Mouse (Mus musculus): ENCODE measurements around the gene Bcar3. TPM values are rescaled to one million over a fixed set of nuclear protein-coding genes. Genes with fewer than 3 reads are reported as not detected.

The Bcar3 gene
- polyA plus RNA-seq, 1 experiment from 2014 or later, result 6.8 TPM

DNA sequence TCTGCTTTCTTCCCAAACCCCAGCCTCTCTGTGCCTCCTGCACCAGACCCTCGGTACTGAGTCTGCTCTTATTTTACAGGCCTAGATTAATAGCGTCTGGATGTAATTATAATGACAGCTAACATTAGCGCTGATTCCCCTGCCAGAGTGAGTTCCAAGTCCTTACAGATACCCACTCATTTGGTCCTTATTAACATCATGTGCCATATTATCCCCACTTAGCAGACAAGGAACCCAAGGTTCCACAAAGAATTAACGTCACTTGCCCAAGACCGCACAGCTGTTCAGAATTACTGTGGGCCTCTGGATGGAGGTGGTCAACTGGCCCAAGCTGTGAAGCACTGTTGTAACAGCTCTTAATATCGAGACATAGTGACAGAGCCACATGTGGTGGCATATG lies 205.7 kb downstream of the Bcar3 start:
- Histone ChIP-seq H3K4me2 (no peak overlapping the region), H3K9me3 (replicated peaks) (no peaks in the 10 kb centered on the region), H3K9ac (no peak overlapping the region), H3K27me3 (replicated peaks) (no peaks in the 10 kb centered on the region), H3K4me3 (no peak overlapping the region), H3K27ac (no peak overlapping the region), H3K36me3 (no peaks in the 10 kb centered on the region), H3K4me1 (no peaks in the 10 kb centered on the region)
- WGBS (ENCODE audit: insufficient replicate concordance), result 79% methylated on average over 6 of the region's 6 CpGs
- ATAC-seq, result no peak

DNA sequence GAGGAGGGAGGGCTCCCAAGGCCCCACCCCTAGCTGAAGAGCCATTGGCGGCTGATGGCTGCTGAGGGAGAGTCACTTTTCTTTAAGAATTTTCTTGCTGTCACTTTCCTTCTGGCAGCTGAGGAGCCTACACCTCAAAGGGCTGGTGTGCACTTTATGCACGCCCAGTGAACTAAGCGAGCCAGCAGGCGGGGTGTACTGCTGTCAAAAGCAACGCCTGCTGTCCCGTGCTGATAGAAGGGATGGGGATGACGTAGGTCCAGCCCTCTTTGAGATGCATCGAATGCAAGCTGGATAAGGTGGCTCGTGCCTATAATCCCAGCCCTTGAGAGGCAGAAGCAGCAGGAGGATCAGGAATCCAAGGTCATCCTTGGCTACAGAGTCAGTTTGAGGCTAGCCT lies 207.0 kb downstream of the Bcar3 start:
- Histone ChIP-seq H3K27me3 (replicated peaks) (no peaks in the 10 kb centered on the region), H3K4me3 (no peak overlapping the region), H3K36me3 (no peaks in the 10 kb centered on the region), H3K27ac (no peak overlapping the region), H3K9me3 (replicated peaks) (no peaks in the 10 kb centered on the region), H3K9ac (no peak overlapping the region), H3K4me1 (no peaks in the 10 kb centered on the region), H3K4me2 (no peak overlapping the region)
- WGBS (ENCODE audit: insufficient replicate concordance), result 57% methylated on average over 9 of the region's 9 CpGs
- ATAC-seq, result no peak

DNA sequence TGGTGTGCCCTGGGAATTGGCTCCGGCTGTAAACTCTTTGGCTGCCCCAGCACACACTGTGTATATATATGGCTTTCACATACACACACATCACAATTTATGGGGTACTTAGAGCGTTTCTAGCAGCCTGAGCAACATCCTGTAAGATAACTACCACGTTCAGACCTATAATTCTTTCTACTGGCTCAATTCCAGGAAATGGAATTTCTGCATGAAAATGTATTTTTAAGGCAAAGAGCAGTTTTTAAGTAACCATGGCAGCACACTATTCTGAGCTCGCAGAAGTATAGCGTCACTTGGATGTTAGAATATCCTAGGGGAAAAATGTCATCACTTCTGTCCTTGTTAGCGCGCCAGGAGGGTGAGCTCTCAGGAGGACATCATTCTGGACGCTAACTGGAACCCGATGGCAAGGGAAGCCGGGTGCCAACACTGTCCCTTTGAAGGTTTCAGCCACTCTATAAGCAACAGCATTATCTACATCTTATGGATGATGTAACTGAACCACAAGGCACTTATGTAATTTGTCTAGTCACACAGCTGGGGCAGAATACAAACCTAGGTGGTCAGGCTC lies 212.5 kb downstream of the Bcar3 start:
- Histone ChIP-seq H3K4me2 (no peak overlapping the region), H3K9ac (no peak overlapping the region), H3K27ac (no peak overlapping the region), H3K4me3 (no peak overlapping the region), H3K4me1 (peaks cover 23% of the 10 kb centered on the region), H3K36me3 (no peaks in the 10 kb centered on the region), H3K9me3 (replicated peaks) (no peaks in the 10 kb centered on the region), H3K27me3 (replicated peaks) (no peaks in the 10 kb centered on the region)
- ATAC-seq, result no peak
- 68% methylated on average over 10 of the region's 10 CpGs for WGBS (ENCODE audit: insufficient replicate concordance)

DNA sequence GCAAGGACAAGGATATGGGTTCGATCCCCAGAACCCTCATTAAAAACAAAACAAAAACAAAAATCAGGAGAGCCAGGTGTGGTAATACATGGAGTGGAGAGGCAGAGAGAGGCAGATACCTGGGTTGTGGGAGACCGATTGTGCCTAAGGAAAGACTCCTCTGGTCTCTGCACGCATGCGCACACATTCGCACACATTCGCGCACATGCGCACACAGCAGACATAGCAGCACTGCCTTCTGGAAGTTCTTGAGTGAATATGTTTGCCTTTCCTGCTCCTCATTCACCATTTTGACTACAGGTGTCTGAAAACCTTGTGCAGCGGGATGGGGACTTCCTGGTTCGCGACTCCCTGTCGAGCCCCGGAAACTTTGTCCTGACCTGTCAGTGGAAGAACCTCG lies 213.9 kb downstream of the Bcar3 start:
- Histone ChIP-seq H3K27me3 (replicated peaks) (no peaks in the 10 kb centered on the region), H3K27ac (no peak overlapping the region), H3K4me3 (no peak overlapping the region), H3K9me3 (replicated peaks) (no peaks in the 10 kb centered on the region), H3K4me1 (peaks cover 28% of the 10 kb centered on the region), H3K36me3 (no peaks in the 10 kb centered on the region), H3K4me2 (no peak overlapping the region), H3K9ac (no peak overlapping the region)
- 92% methylated on average over 14 of the region's 14 CpGs for WGBS (ENCODE audit: insufficient replicate concordance)
- ATAC-seq, result no peak

DNA sequence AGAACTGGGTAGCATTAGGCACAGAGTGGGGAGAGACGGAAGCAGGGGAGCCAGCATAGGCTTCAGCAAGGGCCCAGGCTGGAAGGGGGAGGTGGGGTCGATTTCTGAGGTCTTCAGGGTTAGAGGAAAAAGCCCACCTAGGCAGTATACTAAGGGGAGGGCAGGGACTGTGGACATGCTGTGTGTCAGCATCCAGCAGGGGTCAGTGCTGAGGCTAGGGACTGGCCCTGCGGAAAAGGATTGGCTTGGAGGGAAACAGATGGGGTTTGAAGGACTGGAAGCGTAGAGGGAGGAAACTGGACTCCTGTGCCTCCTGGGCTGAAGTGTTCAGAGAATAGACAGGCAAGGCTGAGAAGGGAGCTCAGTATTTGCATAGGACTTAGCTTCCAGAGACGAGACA lies 215.1 kb downstream of the Bcar3 start:
- ATAC-seq, result no peak
- 36% methylated on average over 5 of the region's 5 CpGs for WGBS (ENCODE audit: insufficient replicate concordance)
- H3K27ac ChIP-seq, result no peak overlapping the region

DNA sequence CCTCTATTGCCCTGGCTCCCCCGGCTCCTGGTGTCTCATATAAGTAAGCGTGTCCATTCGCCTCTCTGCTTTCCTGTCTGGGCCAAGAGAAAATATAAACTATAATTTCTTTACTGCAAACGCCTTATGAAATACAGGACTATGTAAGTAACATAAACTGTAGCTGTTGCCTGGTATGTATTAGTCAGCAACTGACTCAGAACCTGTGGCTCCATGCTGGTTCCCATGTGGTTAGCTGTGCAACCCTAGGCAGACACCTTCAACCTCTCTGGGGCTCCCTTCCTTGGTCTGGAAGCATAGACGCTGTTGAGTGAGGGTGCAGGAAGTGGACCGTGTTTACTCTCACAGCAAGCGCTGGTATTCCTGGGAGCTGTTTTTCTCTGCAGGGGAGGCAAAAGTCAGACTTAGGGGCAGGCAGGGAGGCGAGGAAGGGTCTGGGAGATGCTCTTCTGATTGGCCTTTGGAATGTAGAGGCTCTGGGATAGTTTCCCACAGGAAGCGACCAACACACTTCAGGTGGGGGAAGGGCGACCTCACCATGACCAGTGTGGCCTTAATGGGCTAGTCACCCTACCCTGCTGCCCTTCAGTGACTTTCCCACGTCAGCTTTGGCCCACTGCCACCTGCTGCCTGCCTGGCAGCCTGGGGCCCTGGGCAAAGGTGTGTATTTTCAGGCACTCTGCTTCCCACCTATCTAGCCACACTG lies 215.8 kb downstream of the Bcar3 start:
- Histone ChIP-seq H3K27me3 (replicated peaks) (no peaks in the 10 kb centered on the region), H3K4me3 (no peak overlapping the region), H3K4me1 (peaks cover 30% of the 10 kb centered on the region), H3K27ac (peak overlapping the region; percentile 46), H3K9me3 (replicated peaks) (no peaks in the 10 kb centered on the region), H3K4me2 (peak overlapping the region; percentile 45), H3K9ac (no peak overlapping the region), H3K36me3 (no peaks in the 10 kb centered on the region)
- WGBS (ENCODE audit: insufficient replicate concordance), result 42% methylated on average over 11 of the region's 11 CpGs
- peak; percentile 30 for ATAC-seq

More for the DNA sequence above, 215.1 kb downstream of the Bcar3 start:
- no peak overlapping the region for H3K4me3 ChIP-seq
- H3K4me2 ChIP-seq, result no peak overlapping the region
- no peaks in the 10 kb centered on the region for H3K36me3 ChIP-seq
- H3K9ac ChIP-seq, result no peak overlapping the region
- no peaks in the 10 kb centered on the region for H3K9me3 ChIP-seq (replicated peaks)
- peaks cover 30% of the 10 kb centered on the region for H3K4me1 ChIP-seq
- H3K27me3 ChIP-seq (replicated peaks), result no peaks in the 10 kb centered on the region

DNA sequence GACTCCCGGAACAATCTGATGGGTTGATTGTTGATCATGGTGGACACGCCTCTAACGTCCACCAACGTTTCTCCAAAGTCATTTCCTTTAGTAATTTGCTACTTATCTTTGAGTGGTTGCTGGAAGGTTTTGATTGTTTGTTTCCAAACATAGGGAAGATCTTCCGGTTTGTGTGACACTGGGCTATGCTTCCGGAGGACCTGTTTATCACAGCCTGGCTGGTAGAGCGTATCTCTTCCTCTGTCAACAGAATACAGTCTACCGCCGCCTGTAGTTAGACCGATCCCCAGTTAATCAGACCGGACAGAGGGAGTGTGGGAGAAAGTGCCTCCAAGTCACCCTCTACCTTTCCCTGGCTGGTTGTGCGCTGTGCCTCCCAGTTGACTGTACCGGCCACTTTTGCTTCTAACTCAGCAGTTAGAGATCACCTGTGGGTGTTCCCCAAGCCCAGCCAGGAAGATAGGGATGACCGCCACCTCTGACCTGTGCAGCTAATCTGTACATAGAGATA lies 216.4 kb downstream of the Bcar3 start:
- WGBS (ENCODE audit: insufficient replicate concordance), result 30% methylated on average over 14 of the region's 14 CpGs
- peak overlapping the region; percentile 45 for H3K4me2 ChIP-seq

DNA sequence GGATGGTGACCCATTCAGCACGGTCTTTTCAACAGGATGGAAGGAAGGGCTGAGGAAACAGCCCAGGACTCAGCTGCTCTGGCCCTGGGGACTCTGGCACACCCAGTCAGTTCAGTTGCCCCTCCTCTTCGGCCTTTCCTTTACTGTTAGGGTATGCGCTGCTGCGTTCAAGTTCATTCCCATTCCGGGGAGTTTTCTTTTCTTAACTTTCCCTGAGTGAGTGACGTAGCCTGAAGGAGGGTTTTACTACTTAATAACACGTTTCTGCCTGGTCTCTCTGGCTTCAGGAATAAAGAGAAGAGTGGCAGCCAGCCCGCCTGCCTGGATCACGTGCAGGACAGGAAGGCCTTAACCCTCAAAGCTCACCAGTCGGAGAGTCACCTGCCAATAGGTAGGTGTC lies 217.0 kb downstream of the Bcar3 start:
- 60% methylated on average over 10 of the region's 10 CpGs for WGBS (ENCODE audit: insufficient replicate concordance)
- Histone ChIP-seq H3K4me1 (peaks cover 30% of the 10 kb centered on the region), H3K4me2 (no peak overlapping the region), H3K27ac (peak overlapping the region; percentile 52; the same call in 1 of the 2 replicates), H3K36me3 (no peaks in the 10 kb centered on the region), H3K4me3 (no peak overlapping the region), H3K9me3 (replicated peaks) (no peaks in the 10 kb centered on the region), H3K27me3 (replicated peaks) (no peaks in the 10 kb centered on the region), H3K9ac (no peak overlapping the region)
- no peak; the same call in 1 of the 2 replicates for ATAC-seq

More for the DNA sequence above, 216.4 kb downstream of the Bcar3 start:
- ATAC-seq, result peak; percentile 53
- H3K27me3 ChIP-seq (replicated peaks), result no peaks in the 10 kb centered on the region
- H3K36me3 ChIP-seq, result no peaks in the 10 kb centered on the region
- no peaks in the 10 kb centered on the region for H3K9me3 ChIP-seq (replicated peaks)
- H3K4me1 ChIP-seq, result peaks cover 30% of the 10 kb centered on the region
- H3K9ac ChIP-seq, result no peak overlapping the region
- H3K27ac ChIP-seq, result peak overlapping the region; percentile 46
- H3K4me3 ChIP-seq, result no peak overlapping the region

DNA sequence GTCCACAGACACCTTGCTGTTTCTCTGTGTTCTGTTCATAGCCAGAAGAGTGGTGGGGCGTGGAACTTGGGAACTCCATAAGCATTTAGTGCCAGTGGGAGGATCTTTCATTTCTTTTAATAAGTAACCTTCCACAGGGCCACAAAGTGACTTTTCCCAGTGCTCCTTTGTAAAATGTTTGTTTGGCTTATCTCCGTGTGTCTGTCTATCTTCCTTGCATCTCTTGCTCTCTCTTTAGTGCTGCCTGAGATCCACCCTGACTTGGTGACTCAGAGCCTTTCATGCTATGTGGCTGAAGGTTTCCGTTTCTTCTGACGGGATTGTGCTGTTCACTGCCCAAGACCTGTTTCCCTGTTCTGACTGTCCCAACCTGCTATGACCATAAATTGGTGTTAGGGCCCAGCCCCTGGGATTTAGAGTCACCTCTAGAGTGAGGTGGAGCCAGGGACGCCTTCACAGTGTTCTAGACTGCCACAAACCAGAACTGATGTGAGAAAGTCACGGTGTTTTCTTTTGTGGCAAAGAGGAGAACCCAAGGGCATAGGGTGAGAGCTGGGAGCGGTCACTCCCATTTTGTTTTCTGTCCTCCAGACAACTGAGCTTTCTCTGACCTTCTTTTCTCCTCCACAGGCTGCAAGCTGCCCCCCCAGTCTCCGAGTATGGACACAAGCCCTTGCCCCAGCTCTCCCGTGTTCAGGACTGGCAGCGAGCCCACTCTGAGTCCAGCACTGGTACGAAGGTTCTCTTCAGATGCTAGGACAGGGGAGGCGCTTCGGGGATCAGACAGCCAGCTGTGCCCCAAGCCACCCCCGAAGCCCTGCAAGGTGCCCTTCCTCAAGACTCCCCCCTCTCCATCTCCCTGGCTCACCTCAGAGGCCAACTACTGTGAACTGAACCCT lies 218.0 kb downstream of the Bcar3 start:
- Histone ChIP-seq H3K4me1 (peaks cover 30% of the 10 kb centered on the region), H3K9me3 (replicated peaks) (no peaks in the 10 kb centered on the region), H3K27me3 (replicated peaks) (no peaks in the 10 kb centered on the region), H3K4me2 (no peak overlapping the region), H3K36me3 (no peaks in the 10 kb centered on the region), H3K27ac (0 out of 2 replicates have a peak overlapping the region, but pooled peaks have one; percentile 10), H3K9ac (no peak overlapping the region), H3K4me3 (no peak overlapping the region)
- 63% methylated on average over 14 of the region's 14 CpGs for WGBS (ENCODE audit: insufficient replicate concordance)
- ATAC-seq, result no peak

DNA sequence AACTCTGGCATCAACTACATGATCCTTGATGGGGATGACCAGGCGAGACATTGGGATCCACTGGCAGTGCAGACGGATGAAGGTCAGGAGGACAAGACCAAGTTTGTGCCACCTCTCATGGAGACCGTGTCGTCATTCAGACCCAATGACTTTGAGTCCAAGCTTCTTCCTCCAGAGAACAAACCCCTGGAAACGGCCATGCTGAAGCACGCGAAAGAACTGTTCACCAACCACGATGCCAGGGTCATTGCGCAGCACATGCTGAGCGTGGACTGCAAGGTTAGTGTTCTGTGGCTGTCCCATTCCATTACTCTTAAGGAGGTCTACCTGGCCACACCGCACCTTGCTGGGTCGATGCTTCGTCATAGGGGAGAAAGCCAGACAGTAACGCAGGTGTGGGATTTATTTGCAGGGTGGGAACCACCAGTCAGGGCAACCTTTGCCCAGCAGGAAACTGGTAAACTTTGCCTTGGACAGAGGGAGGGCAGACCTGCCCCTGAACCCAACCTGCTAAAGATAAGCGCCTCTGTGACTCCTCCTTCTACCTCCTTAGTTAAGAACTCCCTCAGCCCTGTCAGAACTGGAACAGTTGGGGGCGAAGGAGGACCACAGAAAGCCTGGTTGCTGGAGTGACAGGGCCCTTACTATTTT lies 218.9 kb downstream of the Bcar3 start:
- Histone ChIP-seq H3K27me3 (replicated peaks) (no peaks in the 10 kb centered on the region), H3K4me1 (peaks cover 30% of the 10 kb centered on the region), H3K9ac (no peak overlapping the region), H3K4me2 (no peak overlapping the region), H3K9me3 (replicated peaks) (no peaks in the 10 kb centered on the region), H3K36me3 (no peaks in the 10 kb centered on the region), H3K4me3 (no peak overlapping the region), H3K27ac (no peak overlapping the region)
- WGBS (ENCODE audit: insufficient replicate concordance), result 78% methylated on average over 16 of the region's 16 CpGs
- no peak for ATAC-seq

DNA sequence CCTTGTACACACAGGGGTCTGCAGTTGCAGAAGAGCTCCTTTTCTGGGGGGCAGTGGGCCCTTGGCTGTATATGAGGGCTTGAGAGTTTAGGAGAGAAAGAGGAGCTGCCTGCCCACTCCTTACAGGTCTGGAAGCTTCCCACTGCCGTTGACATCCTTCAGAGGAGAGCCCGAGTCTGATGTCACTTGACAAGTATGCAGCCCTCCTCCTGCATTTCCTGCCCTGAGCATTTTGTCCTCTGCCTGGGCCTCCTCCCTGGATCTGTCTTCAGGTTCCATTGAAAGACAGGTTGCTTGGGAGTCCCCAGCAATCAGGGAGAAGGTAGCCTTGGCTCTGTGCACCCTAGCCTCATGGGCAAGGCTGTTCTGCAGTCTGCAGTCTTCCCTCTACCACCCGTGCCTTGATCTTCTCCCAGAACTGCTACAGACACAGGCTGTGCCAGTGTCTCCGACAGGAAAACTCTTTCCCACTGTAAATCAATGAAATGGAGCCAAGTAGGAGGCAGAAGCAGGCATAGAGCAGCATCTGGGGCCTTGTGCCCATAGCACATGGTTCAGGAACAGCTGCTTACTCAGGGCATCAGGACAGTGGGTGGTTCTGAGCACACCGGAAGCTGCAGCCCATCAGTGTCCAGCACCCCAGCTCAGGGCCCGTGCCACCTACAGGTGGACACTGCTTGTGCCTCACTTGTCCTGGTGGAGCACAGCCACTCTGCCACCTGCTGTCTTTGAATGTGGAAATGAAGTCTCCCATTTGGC lies 221.8 kb downstream of the Bcar3 start:
- H3K36me3 ChIP-seq, result no peaks in the 10 kb centered on the region
- 50% methylated on average over 6 of the region's 6 CpGs for WGBS (ENCODE audit: insufficient replicate concordance)
- no peak overlapping the region for H3K4me2 ChIP-seq
- H3K9me3 ChIP-seq (replicated peaks), result no peaks in the 10 kb centered on the region
- H3K4me1 ChIP-seq, result peaks cover 18% of the 10 kb centered on the region
- no peak overlapping the region for H3K9ac ChIP-seq
- ATAC-seq, result no peak
- no peak overlapping the region for H3K27ac ChIP-seq
- H3K4me3 ChIP-seq, result no peak overlapping the region
- H3K27me3 ChIP-seq (replicated peaks), result no peaks in the 10 kb centered on the region
